Mouse (Mus musculus): ENCODE measurements around the gene Nit2. TPM values are rescaled to one million over a fixed set of nuclear protein-coding genes. Genes with fewer than 3 reads are reported as not detected.
A peak's percentile ranks its signal among the peaks of the same experiment; 100 is the strongest.

Gene Nit2
- polyA plus RNA-seq, 1 experiment, result 12.9 TPM

DNA sequence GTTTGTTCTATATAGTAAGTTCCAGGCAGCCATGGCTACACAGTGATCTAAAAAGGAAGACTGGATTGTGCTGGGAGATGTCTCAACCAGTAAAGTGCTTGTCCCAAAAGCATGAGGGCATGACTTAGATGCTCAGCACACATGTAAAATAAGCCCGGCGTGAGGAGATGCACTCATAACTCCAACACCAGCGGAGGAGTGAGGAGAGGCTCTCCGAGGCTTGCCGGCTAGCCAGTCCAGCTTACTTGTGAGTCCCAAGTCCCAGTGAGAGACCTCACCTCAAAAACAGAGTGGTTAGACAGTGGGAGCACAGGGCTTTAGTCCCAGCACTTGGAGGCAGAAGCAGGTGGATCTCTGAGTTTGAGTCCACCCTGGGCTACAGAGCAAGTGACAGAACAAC is 2.0 kb downstream of the Nit2 start:
- WGBS, result 95% methylated on average over 5 of the region's 5 CpGs
- DNase-seq (ENCODE audit: low read depth, low spot score), result no peak

DNA sequence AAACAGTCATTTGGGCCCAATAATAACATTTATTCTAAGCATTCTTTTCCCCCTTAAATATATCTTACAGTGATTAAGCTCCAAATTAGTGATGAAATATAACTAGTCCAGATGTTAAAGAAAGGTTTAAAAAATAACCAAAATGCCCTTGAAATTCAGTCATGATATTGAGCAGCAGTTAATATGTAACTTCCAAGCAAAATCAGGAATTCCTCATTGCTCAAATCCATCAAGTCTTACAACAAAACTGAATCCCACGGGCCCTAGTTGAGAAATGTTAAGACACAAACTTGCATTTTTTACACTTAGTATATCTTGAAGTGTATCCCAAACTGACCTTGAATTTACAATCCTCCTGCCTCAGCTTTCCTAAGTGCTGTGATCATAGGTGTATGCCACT is 3.4 kb downstream of the Nit2 start:
- WGBS, result 54% methylated on average over 1 of the region's 1 CpGs
- no peak for DNase-seq (ENCODE audit: low read depth, low spot score)

GRCm38 (mm10) chr16:57162841-57163240 is 4.3 kb downstream of the Nit2 start:
- WGBS, result 77% methylated on average over 5 of the region's 5 CpGs
- no peak for DNase-seq (ENCODE audit: low read depth, low spot score)

GRCm38 (mm10) chr16:57159835-57160234 is 7.3 kb downstream of the Nit2 start:
- no peak for DNase-seq (ENCODE audit: low read depth, low spot score)
- 72% methylated on average over 7 of the region's 7 CpGs for WGBS

- 72% methylated on average over 4 of the region's 4 CpGs for WGBS
- no peak for DNase-seq (ENCODE audit: low read depth, low spot score)
Measured at GRCm38 (mm10) chr16:57157728-57158127, 9.4 kb downstream of the Nit2 start.

GRCm38 (mm10) chr16:57157076-57157475 is 10.1 kb downstream of the Nit2 start:
- WGBS, result 86% methylated on average over 4 of the region's 4 CpGs
- DNase-seq (ENCODE audit: low read depth, low spot score), result no peak

DNA sequence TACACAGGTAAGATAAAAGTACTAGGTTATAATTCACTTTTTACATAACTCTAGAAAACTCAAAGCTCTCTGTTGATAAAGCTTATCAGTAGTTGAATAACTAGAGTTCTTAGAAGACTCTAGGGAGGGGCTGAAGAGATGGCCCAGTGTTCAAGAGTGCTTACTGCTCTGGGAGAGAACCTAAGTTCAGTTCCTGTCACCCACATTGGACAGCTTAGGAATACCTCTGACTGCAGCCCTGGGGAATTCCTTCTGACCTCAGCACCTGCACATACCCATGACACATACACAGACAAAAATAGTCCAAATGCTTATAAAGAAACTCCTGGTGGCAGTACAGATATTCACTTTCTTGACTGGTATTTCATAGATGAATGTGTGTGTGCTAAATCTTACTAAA is 11.2 kb downstream of the Nit2 start:
- DNase-seq (ENCODE audit: low read depth, low spot score), result no peak

- no peak for DNase-seq (ENCODE audit: low read depth, low spot score)
- 75% methylated on average over 4 of the region's 4 CpGs for WGBS
Measured at GRCm38 (mm10) chr16:57151437-57151836, 15.7 kb downstream of the Nit2 start.

GRCm38 (mm10) chr16:57144741-57145140 is 22.4 kb downstream of the Nit2 start:
- WGBS, result 72% methylated on average over 5 of the region's 5 CpGs
- DNase-seq (ENCODE audit: low read depth, low spot score), result no peak

GRCm38 (mm10) chr16:57133611-57134010 is 33.5 kb downstream of the Nit2 start:
- no peak for DNase-seq (ENCODE audit: low read depth, low spot score)
- 91% methylated on average over 6 of the region's 6 CpGs for WGBS

GRCm38 (mm10) chr16:57132326-57132725 is 34.8 kb downstream of the Nit2 start:
- 7% methylated on average over 1 of the region's 1 CpGs for WGBS

DNA sequence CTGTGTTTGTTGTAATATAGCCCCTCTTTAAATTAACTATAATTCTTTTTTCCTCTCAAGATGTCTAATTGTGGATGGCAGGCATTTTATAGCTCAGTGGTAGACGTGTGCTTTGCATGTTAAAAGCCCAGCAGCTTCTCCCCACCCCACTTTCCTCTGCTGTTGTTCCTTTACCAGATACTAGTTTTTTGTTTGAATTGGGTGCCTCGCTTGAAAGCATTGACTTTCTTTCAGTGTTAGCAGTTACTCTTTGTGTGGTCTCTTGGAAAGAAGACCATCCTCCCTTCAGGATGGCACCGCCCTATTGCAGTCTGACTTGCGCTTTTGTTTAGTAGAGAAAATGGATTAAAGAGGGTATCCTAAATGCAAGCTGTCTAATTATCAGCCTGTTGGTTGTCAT is 35.6 kb downstream of the Nit2 start:
- 78% methylated on average over 4 of the region's 4 CpGs for WGBS
- no peak for DNase-seq (ENCODE audit: low read depth, low spot score)

More at GRCm38 (mm10) chr16:57132326-57132725, 34.8 kb downstream of the Nit2 start:
- DNase-seq (ENCODE audit: low read depth, low spot score), result no peak

GRCm38 (mm10) chr16:57130752-57131400 is 36.3 kb downstream of the Nit2 start:
- no peak for DNase-seq (ENCODE audit: low read depth, low spot score)
- 44% methylated on average over 3 of the region's 3 CpGs for WGBS

- 23% methylated on average over 2 of the region's 2 CpGs for WGBS
- DNase-seq (ENCODE audit: low read depth, low spot score), result no peak
Measured at GRCm38 (mm10) chr16:57127825-57128224, 39.3 kb downstream of the Nit2 start.

DNA sequence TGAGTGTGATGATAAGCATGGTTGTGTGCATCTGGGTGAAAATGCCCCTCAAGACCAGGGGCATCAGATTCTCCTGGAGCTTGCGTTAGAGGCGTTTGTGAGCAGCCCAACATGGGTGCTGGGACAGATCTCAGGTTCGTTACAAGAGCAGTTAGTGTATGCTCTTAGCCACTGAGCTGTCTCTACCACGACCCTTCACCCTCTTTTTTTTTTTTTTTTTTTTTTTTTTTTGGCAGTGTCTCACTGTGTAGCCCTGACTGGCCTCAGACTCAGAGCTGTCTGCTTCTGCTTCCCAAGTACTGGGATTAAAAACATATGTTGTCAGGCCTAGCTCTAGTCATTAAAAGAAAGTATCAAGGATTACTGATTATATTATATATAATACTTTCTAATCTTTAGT is 40.9 kb downstream of the Nit2 start:
- WGBS, result 55% methylated on average over 4 of the region's 4 CpGs
- DNase-seq (ENCODE audit: low read depth, low spot score), result no peak

GRCm38 (mm10) chr16:57122682-57123445 is 44.3 kb downstream of the Nit2 start:
- 13% methylated on average over 6 of the region's 6 CpGs for WGBS
- no peak for DNase-seq (ENCODE audit: low read depth, low spot score)

DNA sequence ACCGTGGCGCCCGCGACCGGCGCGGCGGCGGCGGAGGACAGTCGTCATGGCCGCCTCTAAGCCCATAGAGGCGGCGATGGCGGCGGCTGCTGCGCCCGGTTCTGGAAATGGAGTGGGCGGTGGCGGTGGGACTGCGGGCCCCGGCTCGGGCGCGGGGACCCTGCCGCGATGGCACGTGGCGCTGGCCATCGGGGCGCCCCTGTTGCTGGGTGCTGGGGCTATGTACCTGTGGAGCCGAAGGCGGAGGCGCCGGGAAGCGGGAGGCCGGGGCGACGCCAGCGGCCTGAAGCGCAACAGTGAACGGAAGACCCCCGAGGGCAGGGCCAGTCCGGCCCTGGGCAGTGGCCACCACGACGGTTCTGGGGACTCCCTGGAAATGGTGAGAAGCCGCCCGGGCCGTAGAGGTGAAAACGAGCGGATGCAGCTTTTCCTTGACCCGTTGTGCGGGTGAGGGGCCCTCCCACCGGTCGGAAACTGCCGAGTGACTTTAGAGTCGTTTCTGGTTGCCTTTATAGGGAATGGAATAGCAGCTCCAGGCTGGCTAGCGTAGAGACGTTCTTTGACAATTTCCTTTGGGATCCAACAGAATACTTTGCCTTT is 45.2 kb downstream of the Nit2 start:
- no peak for DNase-seq (ENCODE audit: low read depth, low spot score)

DNA sequence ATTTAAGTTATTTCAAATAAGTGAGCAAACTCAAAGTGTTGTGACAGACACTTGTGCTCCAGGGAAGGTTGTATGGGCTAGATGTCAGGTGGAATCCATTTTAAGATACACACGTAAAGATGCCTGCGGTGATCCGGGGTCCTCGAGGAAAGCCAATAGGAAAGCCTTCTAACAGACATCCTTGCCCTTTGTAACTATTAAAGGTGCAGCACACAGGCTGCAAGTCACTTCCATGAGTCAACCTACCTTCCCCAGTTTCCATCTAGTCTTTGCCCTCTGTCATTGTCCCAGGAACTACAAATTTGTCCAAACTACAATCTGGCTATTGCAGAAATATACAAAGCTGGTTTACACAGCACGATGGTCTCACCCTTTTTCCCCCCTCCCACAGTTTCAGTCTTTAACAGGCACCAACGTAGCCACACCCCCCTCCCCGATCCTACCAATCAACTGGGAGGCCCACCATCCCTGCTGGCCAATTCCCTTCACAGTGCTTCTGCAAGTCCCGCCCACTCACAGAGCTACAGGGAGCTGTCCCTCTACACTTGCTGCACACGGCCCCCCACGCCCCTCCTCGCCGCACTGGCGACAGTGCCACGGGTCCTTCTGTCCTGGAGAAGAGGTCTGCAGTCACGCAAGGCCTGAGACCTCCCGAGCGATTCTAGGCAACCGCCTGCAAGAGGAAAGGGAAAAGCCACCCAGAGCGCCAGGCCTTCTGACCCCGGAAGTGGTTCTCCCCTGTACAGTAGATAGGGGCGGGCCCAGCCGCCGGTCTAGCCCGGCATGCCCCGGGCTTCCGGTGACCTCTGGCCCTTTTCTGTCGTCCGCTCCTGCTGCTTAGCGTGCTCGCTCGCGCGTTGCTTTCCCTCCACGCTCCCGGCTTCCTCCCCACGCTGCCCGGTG is 46.0 kb downstream of the Nit2 start, which contains the start of gene Tomm70a:
TSS of gene Tomm70a (plus strand) at position 791 of the 903 bp plus-strand sequence.
- under 1% methylated on average over 37 of the region's 37 CpGs for WGBS

More for the DNA sequence above, 45.2 kb downstream of the Nit2 start:
- under 1% methylated on average over 59 of the region's 59 CpGs for WGBS

GRCm38 (mm10) chr16:57117562-57117961 is 49.6 kb downstream of the Nit2 start:
- no peak for DNase-seq (ENCODE audit: low read depth, low spot score)
- WGBS, result 73% methylated on average over 2 of the region's 2 CpGs

More for the DNA sequence above, 46.0 kb downstream of the Nit2 start, which contains the start of gene Tomm70a:
- DNase-seq (ENCODE audit: low read depth, low spot score), result peak; percentile 82

GRCm38 (mm10) chr16:57116066-57116465 is 51.1 kb downstream of the Nit2 start:
- no peak for DNase-seq (ENCODE audit: low read depth, low spot score)
